19 mouse cellular contexts compared by ENCODE assay signal in the genomic region with DNA sequence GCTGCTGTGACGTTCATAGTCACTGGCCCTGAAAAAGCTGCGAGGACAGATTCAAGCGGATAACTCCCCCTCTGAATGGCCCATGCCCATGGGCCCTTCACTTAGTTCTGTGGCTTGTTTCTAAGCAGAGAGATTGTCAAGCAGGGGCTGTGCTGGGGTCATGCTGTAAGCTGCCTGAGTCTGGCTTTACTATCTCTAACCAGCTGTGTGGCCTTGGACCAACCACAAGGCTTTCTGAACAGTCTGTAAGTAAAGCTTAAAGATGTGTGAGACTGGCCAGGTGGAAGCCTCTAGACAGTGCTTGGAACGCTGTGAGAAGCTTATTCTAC.
DNase-seq lines count a peak whose midpoint lies in the region; ATAC-seq and TF ChIP-seq lines count a peak whose summit lies in the region.
"Had no signal": no experiment of that assay in that cellular context is flagged by ENCODE, and none has a peak within 500 bp of the region (broad histone marks: within the 10 kb centered on the region; RNA-seq: fewer than 3 reads in every experiment).

No protein-coding gene starts in this region.

- no peaks in the 10 kb centered on the region for H3K9me3 ChIP-seq in heart, embryonic 13.5 days
- H3K9me3 ChIP-seq in stomach, embryonic 14.5 days (ENCODE audit: control insufficient read depth, low read depth, low read length), result no peaks in the 10 kb centered on the region
- no peaks in the 10 kb centered on the region for H3K9me3 ChIP-seq in hindbrain, postnatal 0 days (ENCODE audit: low read length)
- H3K9me3 ChIP-seq: embryonic facial prominence, embryonic 12.5 days; G1E had no signal

- H3K4me3 ChIP-seq in heart, embryonic 13.5 days, result no peak overlapping the region
- H3K4me3 ChIP-seq in liver, adult 2 months (ENCODE audit: insufficient read depth, low read depth, low read length), result no peak overlapping the region
- H3K4me3 ChIP-seq in brown adipose tissue, adult 24 weeks (ENCODE audit: insufficient read depth, low read depth, low read length), result no peak overlapping the region
- no peak overlapping the region for H3K4me3 ChIP-seq in stomach, embryonic 14.5 days (ENCODE audit: low read depth, low read length)
- H3K4me3 ChIP-seq in hindbrain, postnatal 0 days (ENCODE audit: low read length), result no peak overlapping the region
- H3K4me3 ChIP-seq: embryonic facial prominence, embryonic 12.5 days; erythroblast, embryonic 14.5 days had no signal

- H3K79me2 ChIP-seq in liver, adult 2 months (ENCODE audit: control insufficient read depth, insufficient read depth, low read length), result peaks cover 4% of the 10 kb centered on the region; the same call in 1 of the 2 replicates

- peaks cover 57% of the 10 kb centered on the region for H3K36me3 ChIP-seq in heart, embryonic 13.5 days
- peaks cover 17% of the 10 kb centered on the region for H3K36me3 ChIP-seq in liver, adult 2 months (ENCODE audit: control insufficient read depth, insufficient read depth, low read length)
- H3K36me3 ChIP-seq in stomach, embryonic 14.5 days (ENCODE audit: control insufficient read depth, insufficient read depth, low read length), result peaks cover 14% of the 10 kb centered on the region
- H3K36me3 ChIP-seq in hindbrain, postnatal 0 days (ENCODE audit: insufficient read depth, low read length), result peaks cover under 1% of the 10 kb centered on the region; the same call in 1 of the 2 replicates

- H3K4me2 ChIP-seq in heart, embryonic 13.5 days, result no peak overlapping the region
- no peak overlapping the region for H3K4me2 ChIP-seq in stomach, embryonic 14.5 days (replicated peaks; ENCODE audit: low read depth, low read length)
- H3K4me2 ChIP-seq in hindbrain, postnatal 0 days (ENCODE audit: low read depth, low read length), result no peak overlapping the region
- H3K4me2 ChIP-seq: embryonic facial prominence, embryonic 12.5 days; midbrain, embryonic 11.5 days had no signal

- WGBS in heart, embryonic 13.5 days, result 78% methylated on average over 4 of the region's 4 CpGs
- WGBS in liver, adult 2 months, result 48% methylated on average over 4 of the region's 4 CpGs
- 70% methylated on average over 4 of the region's 4 CpGs for WGBS in stomach, embryonic 14.5 days
- WGBS in hindbrain, postnatal 0 days, result 91% methylated on average over 4 of the region's 4 CpGs

- ATAC-seq in heart, embryonic 13.5 days (ENCODE audit: extremely low read depth, insufficient number of reproducible peaks, low FRiP score, low TSS enrichment), result no peak
- no peak for ATAC-seq in stomach, embryonic 14.5 days (ENCODE audit: insufficient number of reproducible peaks, insufficient read depth, low FRiP score, low read depth)
- no peak for ATAC-seq in hindbrain, postnatal 0 days
- ATAC-seq: activated CD4-positive, CD25-positive, alpha-beta regulatory T cell, adult 4 months; forebrain, embryonic 14.5 days had no signal

- intact Hi-C loops in heart, postnatal 36 days (cut with DNase I), result no loop called here

- H3K27me3 ChIP-seq in heart, embryonic 13.5 days (replicated peaks), result no peaks in the 10 kb centered on the region
- no peaks in the 10 kb centered on the region for H3K27me3 ChIP-seq in liver, adult 2 months (ENCODE audit: control insufficient read depth, insufficient read depth, low read length)
- no peaks in the 10 kb centered on the region for H3K27me3 ChIP-seq in stomach, embryonic 14.5 days (ENCODE audit: control insufficient read depth, insufficient read depth, low read length)
- no peaks in the 10 kb centered on the region for H3K27me3 ChIP-seq in hindbrain, postnatal 0 days (ENCODE audit: insufficient read depth, low read length)
- H3K27me3 ChIP-seq: embryonic facial prominence, embryonic 12.5 days had no signal

- no peak for DNase-seq in heart, postnatal 36 days
- no peak for DNase-seq in liver, adult 2 months (ENCODE audit: extremely low read depth, low read depth, low spot score)
- DNase-seq in liver, result no peak
- DNase-seq in hindbrain, postnatal 0 days (ENCODE audit: low spot score), result no peak
- DNase-seq: adrenal gland, postnatal 10 days; cerebellum, adult 9-11 months; gastrocnemius, postnatal 14 days; lung, adult 18-20 months; spleen, adult 18-20 months; thymus, postnatal 36 days had no signal

- H3K9ac ChIP-seq in heart, embryonic 13.5 days, result 0 out of 2 replicates have a peak overlapping the region, but pooled peaks have one; percentile 38
- H3K9ac ChIP-seq in liver, adult 2 months (ENCODE audit: low read depth, low read length), result no peak overlapping the region
- H3K9ac ChIP-seq in stomach, embryonic 14.5 days (replicated peaks; ENCODE audit: low read depth, low read length), result no peak overlapping the region
- H3K9ac ChIP-seq in hindbrain, postnatal 0 days (replicated peaks; ENCODE audit: low read length), result no peak overlapping the region
- H3K9ac ChIP-seq: embryonic facial prominence, embryonic 12.5 days had no signal

- TF ChIP-seq CTCF in liver, adult 2 months (IDR thresholded peaks at IDR 0.05; ENCODE audit: low read depth, low read length), result no peak
- TF ChIP-seq CTCF in hindbrain, postnatal 0 days (IDR thresholded peaks at IDR 0.05; ENCODE audit: low read depth), result no peak

- H3K4me1 ChIP-seq in heart, embryonic 13.5 days, result peaks cover 38% of the 10 kb centered on the region
- H3K4me1 ChIP-seq in liver, adult 2 months (ENCODE audit: control insufficient read depth, insufficient read depth, low read length), result peaks cover 25% of the 10 kb centered on the region
- peaks cover 25% of the 10 kb centered on the region for H3K4me1 ChIP-seq in brown adipose tissue, adult 24 weeks (ENCODE audit: control insufficient read depth, insufficient read depth, insufficient read length, low read length)
- peaks cover 49% of the 10 kb centered on the region for H3K4me1 ChIP-seq in stomach, embryonic 14.5 days (ENCODE audit: control insufficient read depth, insufficient read depth, low read length)
- H3K4me1 ChIP-seq in hindbrain, postnatal 0 days (ENCODE audit: insufficient read depth, low read length), result no peaks in the 10 kb centered on the region
- H3K4me1 ChIP-seq: embryonic facial prominence, embryonic 12.5 days had no signal

- no peak for TF ChIP-seq POLR2A in liver, adult 2 months (IDR thresholded peaks at IDR 0.05; ENCODE audit: extremely low read depth, insufficient read depth, low read length)

- no peak overlapping the region for H3K27ac ChIP-seq in heart, embryonic 13.5 days (replicated peaks)
- H3K27ac ChIP-seq in liver, adult 2 months (replicated peaks; ENCODE audit: insufficient read depth, low read depth, low read length), result peak overlapping the region; percentile 76
- peak overlapping the region; percentile 3; the same call in 1 of the 2 replicates for H3K27ac ChIP-seq in brown adipose tissue, adult 24 weeks (replicated peaks; ENCODE audit: low read depth, low read length)
- H3K27ac ChIP-seq in stomach, embryonic 14.5 days (ENCODE audit: low read length), result peak overlapping the region; percentile 35; the same call in 1 of the 2 replicates
- no peak overlapping the region for H3K27ac ChIP-seq in hindbrain, postnatal 0 days
- H3K27ac ChIP-seq: embryonic facial prominence, embryonic 12.5 days had no signal

Comparison
In these comparisons a context has a peak if more than half of its experiments do, and no peak if none do; other contexts are left out.
1. H3K27ac ChIP-seq: peak in liver, adult 2 months (single experiment), brown adipose tissue, adult 24 weeks (single experiment) and stomach, embryonic 14.5 days (single experiment); none in heart, embryonic 13.5 days (single experiment) and hindbrain, postnatal 0 days (single experiment).